Mouse (Mus musculus) heart, postnatal 4 days (tissue): ENCODE data around the gene Stk36. TPM values are rescaled to one million over a fixed set of nuclear protein-coding genes. Genes with fewer than 3 reads are reported as not detected.

Experiments used
- DNase-seq: peaks from one replicate; pipeline ENCODE4 v3.0.0; 2021
- microRNA-seq, 2 experiments: library from miRNA; unstranded; fragments of <30 nt; microRNA quantifications; one replicate each; pipeline ENCODE4 v1.2.0; 2021 to 2022
- total RNA-seq, 2 experiments: library from RNA; stranded (reverse); gene quantifications; 2 replicates each; pipeline ENCODE4 v1.2.3; 2021

The Stk36 gene
- total RNA-seq, 2 experiments from 2014 or later = 1.4 to 2.0 TPM

GRCm38 (mm10) chr1:74668371-74668770 is 67.1 kb downstream of the Stk36 start:
- DNase-seq = no peak

- DNase-seq = no peak
Measured at GRCm38 (mm10) chr1:74672731-74673130, 71.5 kb downstream of the Stk36 start.

- no peak for DNase-seq
Measured at GRCm38 (mm10) chr1:74676863-74677262, 75.6 kb downstream of the Stk36 start.

GRCm38 (mm10) chr1:74677843-74678242 is 76.6 kb downstream of the Stk36 start:
- DNase-seq = no peak

Small RNA genes within 50 kb of the gene (microRNA-seq; reads per million reads assigned to microRNA genes)
- 0 reads per million in 2 experiments for gene Gm25035

Other genes starting within 250 kb of the Stk36 start
- gene Catip, start 239.3 kb upstream of the Stk36 start, total RNA-seq = under 1 TPM; 0.32 to 0.33 TPM
- gene Slc11a1, start 226.2 kb upstream of the Stk36 start, total RNA-seq = 1 to 10 TPM; 1.7 to 3.4 TPM
- gene Ctdsp1, start 209.9 kb upstream of the Stk36 start, total RNA-seq = 100 to 1,000 TPM; 121 to 126 TPM
- gene Vil1, start 192.1 kb upstream of the Stk36 start, total RNA-seq = 1 to 10 TPM; 1.4 to 2.1 TPM
- 10 to 100 TPM; 27.1 to 31.3 TPM for gene Cnot9, start 95.4 kb upstream of the Stk36 start, total RNA-seq
- gene Plcd4, start 58.6 kb upstream of the Stk36 start, total RNA-seq = under 1 TPM in 1 of 2 experiments, not detected in 1; 0.18 TPM
- gene Usp37, start 57.2 kb upstream of the Stk36 start, total RNA-seq = 10 to 100 TPM; 22.2 to 26.0 TPM
- 10 to 100 TPM in 1 of 2 experiments, 1 to 10 TPM in 1; 9.4 to 11.0 TPM for gene Zfp142, start 13.2 kb upstream of the Stk36 start, total RNA-seq
- 10 to 100 TPM; 21.7 to 22.5 TPM for gene Bcs1l, start 13.2 kb upstream of the Stk36 start, total RNA-seq
- 10 to 100 TPM; 22.0 to 23.9 TPM for gene Rnf25, start within 50 bp of the Stk36 start, total RNA-seq
- 10 to 100 TPM; 19.7 to 22.1 TPM for gene Ttll4, start 60.3 kb downstream of the Stk36 start, total RNA-seq
- 1 to 10 TPM; 5.4 to 6.3 TPM for gene Cyp27a1, start 112.1 kb downstream of the Stk36 start, total RNA-seq
- gene Prkag3, start 147.8 kb downstream of the Stk36 start, total RNA-seq = 1 to 10 TPM; 3.7 to 4.1 TPM
- under 1 TPM; 0.12 to 0.20 TPM for gene Wnt6, start 170.4 kb downstream of the Stk36 start, total RNA-seq
- not detected for gene Wnt10a, start 190.1 kb downstream of the Stk36 start, total RNA-seq